Mouse (Mus musculus): ENCODE data around the gene Usp21. TPM values are rescaled to one million over a fixed set of nuclear protein-coding genes. Genes with fewer than 3 reads are reported as not detected.
"Not testable (repeated sequence)": the region's sequence is repeated elsewhere in the genome, so short reads cannot be mapped to it uniquely, and the experiment has no call there.

Usp21 gene
- polyA plus RNA-seq, 2 experiments = 81.2 to 104 TPM

- H3K9me3 ChIP-seq (ENCODE audit: control insufficient read depth, low read length) = no peaks in the 10 kb centered on the region
- H3K9ac ChIP-seq (ENCODE audit: low read depth, low read length, severe bottlenecking) = no peak overlapping the region
- WGBS = 23% methylated on average over 4 of the region's 4 CpGs
- H3K36me3 ChIP-seq (ENCODE audit: control insufficient read depth, insufficient read depth, low read length) = peaks cover 23% of the 10 kb centered on the region
- H3K27me3 ChIP-seq (ENCODE audit: control insufficient read depth, insufficient read depth, low read length) = no peaks in the 10 kb centered on the region
- ATAC-seq (ENCODE audit: low FRiP score, low read depth) (no peak), DNase-seq (ENCODE audit: low spot score) (no peak)
- no peak for TF ChIP-seq POLR2A (IDR thresholded peaks at IDR 0.05; ENCODE audit: borderline replicate concordance, extremely low read depth, insufficient read depth, insufficient read length)
- H3K27ac ChIP-seq (replicated peaks; ENCODE audit: low read depth, low read length) = peak overlapping the region; percentile 69
- peak overlapping the region; percentile 71; the same call in 1 of the 2 replicates for H3K4me3 ChIP-seq (replicated peaks; ENCODE audit: low read length)
- H3K4me2 ChIP-seq (replicated peaks; ENCODE audit: low read depth, low read length, severe bottlenecking) = peak overlapping the region; percentile 50
- peaks cover 45% of the 10 kb centered on the region for H3K4me1 ChIP-seq (ENCODE audit: control insufficient read depth, insufficient read depth, low read length)
Measured at GRCm38 (mm10) chr1:171247916-171248315, 39.9 kb downstream of the Usp21 start.

- Histone ChIP-seq H3K9me3 (ENCODE audit: control insufficient read depth, low read length) (no peaks in the 10 kb centered on the region), H3K4me2 (replicated peaks; ENCODE audit: low read depth, low read length, severe bottlenecking) (peak overlapping the region; percentile 50), H3K27ac (replicated peaks; ENCODE audit: low read depth, low read length) (peak overlapping the region; percentile 69), H3K4me3 (replicated peaks; ENCODE audit: low read length) (peak overlapping the region; percentile 71), H3K36me3 (ENCODE audit: control insufficient read depth, insufficient read depth, low read length) (peaks cover 28% of the 10 kb centered on the region), H3K4me1 (ENCODE audit: control insufficient read depth, insufficient read depth, low read length) (peaks cover 42% of the 10 kb centered on the region), H3K27me3 (ENCODE audit: control insufficient read depth, insufficient read depth, low read length) (no peaks in the 10 kb centered on the region), H3K9ac (ENCODE audit: low read depth, low read length, severe bottlenecking) (peak overlapping the region; percentile 38; the same call in 1 of the 2 replicates)
- DNase-seq (ENCODE audit: low spot score) (no peak), ATAC-seq (ENCODE audit: low FRiP score, low read depth) (no peak)
- WGBS = 13% methylated on average over 13 of the region's 13 CpGs
- TF ChIP-seq POLR2A (IDR thresholded peaks at IDR 0.05; ENCODE audit: borderline replicate concordance, extremely low read depth, insufficient read depth, insufficient read length) = no peak
Measured at GRCm38 (mm10) chr1:171247453-171247841, 40.3 kb downstream of the Usp21 start.

GRCm38 (mm10) chr1:171246709-171247452, 40.9 kb downstream of the Usp21 start:
- H3K27ac ChIP-seq (replicated peaks; ENCODE audit: low read depth, low read length) = peak overlapping the region; percentile 69
- DNase-seq (ENCODE audit: low spot score) = peak; percentile 100
- H3K36me3 ChIP-seq (ENCODE audit: control insufficient read depth, insufficient read depth, low read length) = peaks cover 33% of the 10 kb centered on the region
- H3K27me3 ChIP-seq (ENCODE audit: control insufficient read depth, insufficient read depth, low read length) = no peaks in the 10 kb centered on the region
- under 1% methylated on average over 41 of the region's 41 CpGs for WGBS
- ATAC-seq (ENCODE audit: low FRiP score, low read depth) = peak; percentile 92
- H3K4me1 ChIP-seq (ENCODE audit: control insufficient read depth, insufficient read depth, low read length) = peaks cover 39% of the 10 kb centered on the region
- peak; percentile 94 for TF ChIP-seq POLR2A (IDR thresholded peaks at IDR 0.05; ENCODE audit: borderline replicate concordance, extremely low read depth, insufficient read depth, insufficient read length)
- H3K9ac ChIP-seq (ENCODE audit: low read depth, low read length, severe bottlenecking) = peak overlapping the region; percentile 83
- peak overlapping the region; percentile 80 for H3K4me2 ChIP-seq (replicated peaks; ENCODE audit: low read depth, low read length, severe bottlenecking)
- H3K4me3 ChIP-seq (replicated peaks; ENCODE audit: low read length) = peak overlapping the region; percentile 71
- no peaks in the 10 kb centered on the region for H3K9me3 ChIP-seq (ENCODE audit: control insufficient read depth, low read length)

- H3K9ac ChIP-seq (ENCODE audit: low read depth, low read length, severe bottlenecking) = no peak overlapping the region
- no peak for ATAC-seq (ENCODE audit: low FRiP score, low read depth)
- H3K4me2 ChIP-seq (replicated peaks; ENCODE audit: low read depth, low read length, severe bottlenecking) = no peak overlapping the region; the same call in 1 of the 2 replicates
- H3K27ac ChIP-seq (replicated peaks; ENCODE audit: low read depth, low read length) = no peak overlapping the region
- TF ChIP-seq POLR2A (IDR thresholded peaks at IDR 0.05; ENCODE audit: borderline replicate concordance, extremely low read depth, insufficient read depth, insufficient read length) = no peak
- H3K9me3 ChIP-seq (ENCODE audit: control insufficient read depth, low read length) = no peaks in the 10 kb centered on the region
- no peaks in the 10 kb centered on the region for H3K27me3 ChIP-seq (ENCODE audit: control insufficient read depth, insufficient read depth, low read length)
- no peak for DNase-seq (ENCODE audit: low spot score)
- peaks cover 25% of the 10 kb centered on the region for H3K4me1 ChIP-seq (ENCODE audit: control insufficient read depth, insufficient read depth, low read length)
- peaks cover 49% of the 10 kb centered on the region for H3K36me3 ChIP-seq (ENCODE audit: control insufficient read depth, insufficient read depth, low read length)
- WGBS = 70% methylated on average over 8 of the region's 8 CpGs
- no peak overlapping the region for H3K4me3 ChIP-seq (replicated peaks; ENCODE audit: low read length)
Measured at GRCm38 (mm10) chr1:171245353-171245752, 42.4 kb downstream of the Usp21 start.

GRCm38 (mm10) chr1:171241952-171242351, 45.8 kb downstream of the Usp21 start:
- H3K9me3 ChIP-seq (ENCODE audit: control insufficient read depth, low read length); H3K27ac ChIP-seq (replicated peaks; ENCODE audit: low read depth, low read length); H3K9ac ChIP-seq (ENCODE audit: low read depth, low read length, severe bottlenecking); H3K4me3 ChIP-seq (replicated peaks; ENCODE audit: low read length); H3K4me2 ChIP-seq (replicated peaks; ENCODE audit: low read depth, low read length, severe bottlenecking); ATAC-seq (ENCODE audit: low FRiP score, low read depth); H3K27me3 ChIP-seq (ENCODE audit: control insufficient read depth, insufficient read depth, low read length); DNase-seq (ENCODE audit: low spot score); H3K4me1 ChIP-seq (ENCODE audit: control insufficient read depth, insufficient read depth, low read length): not testable (repeated sequence)
- WGBS = 86% methylated on average over 12 of the region's 12 CpGs
- H3K36me3 ChIP-seq (ENCODE audit: control insufficient read depth, insufficient read depth, low read length) = peaks cover 81% of the 10 kb centered on the region

All from limb, embryonic 14.5 days (tissue).